Mouse (Mus musculus) midbrain, embryonic 15.5 days (tissue): Measurements from ENCODE around the gene Phactr3. TPM values are rescaled to one million over a fixed set of nuclear protein-coding genes. Genes with fewer than 3 reads are reported as not detected.
A peak's percentile ranks its signal among the peaks of the same experiment; 100 is the strongest.

Experiments used
- ATAC-seq: fragments of 200-750 bp; cut with Nextera tagmentation; replicated peaks from 2 replicates; pipeline ENCODE4 v1.8.0; 2017; ENCODE audit warnings: moderate TSS enrichment
- H3K27ac ChIP-seq: fragments of 300-500 bp; sonication (generic); 2 replicates; pipeline ENCODE4 v1.5.1; 2015; ENCODE audit warnings: mild to moderate bottlenecking, inconsistent platforms
- H3K27me3 ChIP-seq: fragments of 300-500 bp; sonication (generic); replicated peaks from 2 replicates; pipeline ENCODE4 v1.6.1; 2015; ENCODE audit warnings: inconsistent platforms
- H3K36me3 ChIP-seq: fragments of 300-500 bp; sonication (generic); replicated peaks from 2 replicates; pipeline ENCODE4 v1.6.1; 2015; ENCODE audit warnings: inconsistent platforms
- H3K4me1 ChIP-seq: fragments of 300-500 bp; sonication (generic); 2 replicates; pipeline ENCODE4 v1.6.1; 2015; ENCODE audit warnings: inconsistent platforms
- H3K4me2 ChIP-seq: fragments of 300-500 bp; sonication (generic); 2 replicates; pipeline ENCODE4 v1.6.1; 2015; ENCODE audit warnings: inconsistent platforms, mild to moderate bottlenecking, moderate library complexity
- H3K4me3 ChIP-seq: fragments of 300-500 bp; sonication (generic); 2 replicates; pipeline ENCODE4 v1.5.1; 2015; ENCODE audit warnings: mild to moderate bottlenecking, inconsistent platforms
- H3K9ac ChIP-seq: fragments of 300-500 bp; sonication (generic); 2 replicates; pipeline ENCODE4 v1.6.1; 2015; ENCODE audit warnings: mild to moderate bottlenecking, inconsistent platforms
- H3K9me3 ChIP-seq: fragments of 300-500 bp; sonication (generic); 2 replicates; pipeline ENCODE4 v1.6.1; 2016; ENCODE audit warnings: inconsistent platforms
- WGBS: fragments of 180-500 bp; shearing (Covaris S2); methylation state at CpG from one replicate; pipeline ENCODE4 v1.1.7; 2015; ENCODE audit warnings: mixed read lengths; 5-methylcytosine and 5-hydroxymethylcytosine counted together
- polyA plus RNA-seq: library from polyadenylated mRNA; unstranded; fragments of >200 nt; fragmentation: Nextera tagmentation; extraction: Ambion mirVana; gene quantifications from 2 replicates; pipeline ENCODE4 v1.2.1, GENCODE M21; 2015

Gene Phactr3
- polyA plus RNA-seq, 1 experiment from 2014 or later = 66.3 TPM

DNA sequence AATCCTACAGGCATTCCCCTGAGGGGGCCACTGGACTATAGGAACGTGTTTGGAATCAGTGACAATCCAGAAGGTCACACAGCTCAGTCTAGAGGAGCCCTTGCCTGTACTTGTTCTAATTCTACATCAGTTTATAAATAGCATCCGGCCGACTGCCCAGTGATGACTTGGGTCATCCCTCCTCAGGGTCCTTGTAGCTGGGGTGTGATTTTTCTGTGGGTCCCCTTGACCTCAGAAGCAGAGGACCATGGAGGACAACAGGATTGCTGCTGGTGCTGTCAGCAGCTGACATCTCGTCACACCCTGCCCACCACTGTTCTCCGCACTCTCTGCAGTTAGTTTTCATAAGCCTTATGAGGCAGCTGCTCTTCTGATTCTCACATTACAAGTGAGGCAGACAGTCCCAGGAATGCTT lies 89.4 kb downstream of the Phactr3 start:
- ATAC-seq = no peak
- 77% methylated on average over 5 of the region's 5 CpGs for WGBS

GRCm38 (mm10) chr2:178213826-178214225 lies 95.1 kb downstream of the Phactr3 start:
- H3K36me3 ChIP-seq = no peaks in the 10 kb centered on the region
- H3K27me3 ChIP-seq = no peaks in the 10 kb centered on the region
- peak; percentile 44 for ATAC-seq
- no peak overlapping the region for H3K4me3 ChIP-seq
- no peaks in the 10 kb centered on the region for H3K4me1 ChIP-seq
- H3K9me3 ChIP-seq = no peaks in the 10 kb centered on the region
- no peak overlapping the region for H3K4me2 ChIP-seq
- 77% methylated on average over 2 of the region's 2 CpGs for WGBS
- H3K27ac ChIP-seq = no peak overlapping the region
- H3K9ac ChIP-seq = no peak overlapping the region

More for the DNA sequence above, 89.4 kb downstream of the Phactr3 start:
- H3K27ac ChIP-seq = no peak overlapping the region
- H3K27me3 ChIP-seq = no peaks in the 10 kb centered on the region
- no peak overlapping the region for H3K4me2 ChIP-seq
- H3K4me3 ChIP-seq = no peak overlapping the region
- no peak overlapping the region for H3K9ac ChIP-seq
- no peaks in the 10 kb centered on the region for H3K9me3 ChIP-seq
- H3K36me3 ChIP-seq = no peaks in the 10 kb centered on the region
- no peaks in the 10 kb centered on the region for H3K4me1 ChIP-seq

- no peak overlapping the region for H3K4me2 ChIP-seq
- H3K4me1 ChIP-seq = 0 out of 2 replicates have a peak, but pooled peaks cover 2% of the 10 kb centered on the region
- H3K4me3 ChIP-seq = no peak overlapping the region
- no peaks in the 10 kb centered on the region for H3K36me3 ChIP-seq
- no peak for ATAC-seq
- 85% methylated on average over 1 of the region's 1 CpGs for WGBS
- H3K9me3 ChIP-seq = no peaks in the 10 kb centered on the region
- H3K9ac ChIP-seq = no peak overlapping the region
- no peak overlapping the region for H3K27ac ChIP-seq
- no peaks in the 10 kb centered on the region for H3K27me3 ChIP-seq
These were observed 95.8 kb downstream of the Phactr3 start for GRCm38 (mm10) chr2:178214531-178214930.

- Histone ChIP-seq H3K27me3 (no peaks in the 10 kb centered on the region), H3K9me3 (no peaks in the 10 kb centered on the region), H3K4me1 (peaks cover 11% of the 10 kb centered on the region; the same call in 1 of the 2 replicates), H3K27ac (no peak overlapping the region), H3K4me2 (no peak overlapping the region), H3K4me3 (no peak overlapping the region), H3K9ac (no peak overlapping the region), H3K36me3 (no peaks in the 10 kb centered on the region)
- no peak for ATAC-seq
- 51% methylated on average over 4 of the region's 4 CpGs for WGBS
These were observed 99.7 kb downstream of the Phactr3 start for GRCm38 (mm10) chr2:178218461-178218860.

DNA sequence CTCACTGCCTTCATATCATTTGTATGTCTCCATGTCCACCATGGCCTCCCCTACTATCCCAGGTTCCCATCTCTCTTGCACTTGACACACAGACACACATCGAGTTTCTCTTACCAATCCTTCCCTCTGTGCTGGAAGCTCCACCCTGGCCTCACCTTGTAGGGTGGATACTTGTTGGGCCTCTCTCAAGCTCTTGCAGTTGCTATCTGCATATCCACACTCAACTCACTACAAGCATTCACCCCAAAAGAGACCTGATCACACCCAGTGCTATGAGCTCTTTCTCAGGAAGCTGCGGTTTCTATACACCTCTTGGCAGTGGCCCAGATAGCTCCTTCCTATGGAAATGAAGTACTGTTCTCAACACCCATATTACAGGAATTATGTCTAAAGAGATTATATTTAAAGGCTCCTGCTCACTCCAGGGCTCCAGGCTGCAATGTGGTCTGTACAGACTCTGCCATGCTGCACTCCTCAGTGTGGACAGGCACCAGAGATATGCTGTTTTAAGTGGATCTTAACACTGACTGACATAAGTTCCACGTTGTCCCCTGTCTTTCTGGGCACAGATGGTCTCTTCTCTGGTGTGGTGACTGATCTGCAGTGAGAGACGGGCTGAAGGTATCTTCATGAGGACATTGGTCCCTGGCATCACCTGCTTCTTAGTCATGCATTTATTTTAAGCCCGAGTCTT lies 100.8 kb downstream of the Phactr3 start:
- Histone ChIP-seq H3K9me3 (no peaks in the 10 kb centered on the region), H3K4me2 (no peak overlapping the region), H3K4me3 (no peak overlapping the region), H3K4me1 (peaks cover 11% of the 10 kb centered on the region; the same call in 1 of the 2 replicates), H3K9ac (no peak overlapping the region), H3K27ac (peak overlapping the region; percentile 64), H3K27me3 (no peaks in the 10 kb centered on the region), H3K36me3 (no peaks in the 10 kb centered on the region)
- peak; percentile 13; the same call in 1 of the 2 replicates for ATAC-seq
- 64% methylated on average over 5 of the region's 5 CpGs for WGBS

DNA sequence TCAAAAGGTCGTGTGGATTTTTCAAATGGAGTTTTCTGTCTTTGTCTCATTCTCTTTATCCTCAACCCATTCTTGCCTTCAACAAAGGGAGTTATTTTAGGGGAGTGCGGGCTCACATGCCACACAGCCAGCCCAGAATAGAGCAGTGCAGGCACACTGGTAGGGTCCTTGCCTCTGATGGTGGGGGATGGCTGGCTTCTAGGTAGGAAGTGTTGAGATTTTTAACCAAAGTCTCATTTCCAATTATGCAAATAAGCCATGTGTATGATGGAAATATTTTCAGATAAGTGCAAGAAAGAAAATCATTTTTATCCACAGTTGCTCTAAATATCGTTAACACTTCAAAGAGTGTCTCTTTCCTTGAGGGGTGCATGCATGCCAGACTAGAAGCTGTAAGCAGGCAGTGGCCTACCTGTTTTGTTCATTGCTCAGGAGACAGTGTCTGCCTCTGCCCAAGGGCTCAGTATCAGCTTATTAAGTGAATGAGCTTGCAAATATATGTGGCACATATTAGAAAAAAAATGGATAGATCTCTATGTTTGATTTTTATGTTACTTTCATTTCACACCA lies 101.5 kb downstream of the Phactr3 start:
- Histone ChIP-seq H3K4me1 (peaks cover 11% of the 10 kb centered on the region; the same call in 1 of the 2 replicates), H3K4me2 (no peak overlapping the region), H3K9me3 (no peaks in the 10 kb centered on the region), H3K27me3 (no peaks in the 10 kb centered on the region), H3K27ac (peak overlapping the region; percentile 64), H3K36me3 (no peaks in the 10 kb centered on the region), H3K4me3 (no peak overlapping the region), H3K9ac (no peak overlapping the region)
- peak; percentile 70 for ATAC-seq
- WGBS = 40% methylated on average over 3 of the region's 3 CpGs

DNA sequence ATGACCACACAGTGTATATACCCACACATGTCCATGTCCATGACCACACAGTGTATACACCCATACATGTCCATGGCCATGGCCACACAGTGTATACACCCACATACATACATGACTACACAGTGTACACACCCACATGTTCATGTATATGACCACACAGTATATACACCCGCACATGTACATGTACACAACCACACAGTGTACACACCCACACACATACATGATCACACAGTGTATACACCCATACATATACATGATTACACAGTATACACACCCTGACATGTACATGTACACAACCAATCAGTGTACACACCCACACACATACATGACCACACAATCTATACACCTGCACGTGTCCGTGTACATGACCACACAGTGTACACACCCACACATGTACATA lies 102.2 kb downstream of the Phactr3 start:
- Histone ChIP-seq H3K36me3 (no peaks in the 10 kb centered on the region), H3K9ac (no peak overlapping the region), H3K4me2 (no peak overlapping the region), H3K4me3 (no peak overlapping the region), H3K4me1 (peaks cover 11% of the 10 kb centered on the region; the same call in 1 of the 2 replicates), H3K9me3 (no peaks in the 10 kb centered on the region), H3K27me3 (no peaks in the 10 kb centered on the region), H3K27ac (peak overlapping the region; percentile 48; the same call in 1 of the 2 replicates)
- 96% methylated on average over 3 of the region's 3 CpGs for WGBS
- ATAC-seq = peak; percentile 67

- Histone ChIP-seq H3K4me3 (no peak overlapping the region), H3K27ac (no peak overlapping the region), H3K27me3 (no peaks in the 10 kb centered on the region), H3K4me1 (no peaks in the 10 kb centered on the region), H3K4me2 (no peak overlapping the region), H3K36me3 (no peaks in the 10 kb centered on the region), H3K9ac (no peak overlapping the region), H3K9me3 (0 out of 2 replicates have a peak, but pooled peaks cover 4% of the 10 kb centered on the region)
- no peak for ATAC-seq
- 70% methylated on average over 8 of the region's 8 CpGs for WGBS
These were observed 110.5 kb downstream of the Phactr3 start for GRCm38 (mm10) chr2:178229231-178229630.

DNA sequence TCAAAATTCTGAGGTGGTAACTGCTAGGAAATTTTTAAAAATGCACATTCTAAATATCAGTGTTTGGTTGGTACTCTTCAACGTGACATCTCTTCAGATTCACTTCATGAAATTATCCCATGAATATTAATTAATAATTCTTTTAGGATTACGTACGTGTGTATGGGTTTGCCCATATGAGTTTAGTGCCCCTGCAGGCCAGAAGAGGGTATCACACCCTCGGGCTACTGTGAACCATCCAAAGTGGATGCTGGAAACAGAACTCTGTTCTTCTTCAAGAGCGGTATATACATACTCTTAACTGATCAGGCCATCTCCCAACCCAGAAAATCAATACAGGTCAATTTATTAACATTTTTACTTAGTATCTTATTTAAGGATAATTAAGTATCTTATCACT lies 114.7 kb downstream of the Phactr3 start:
- ATAC-seq = no peak
- 0 out of 2 replicates have a peak, but pooled peaks cover 4% of the 10 kb centered on the region for H3K9me3 ChIP-seq
- WGBS = 75% methylated on average over 5 of the region's 5 CpGs
- no peak overlapping the region for H3K27ac ChIP-seq
- no peaks in the 10 kb centered on the region for H3K36me3 ChIP-seq
- no peaks in the 10 kb centered on the region for H3K27me3 ChIP-seq
- no peak overlapping the region for H3K4me3 ChIP-seq
- H3K4me2 ChIP-seq = no peak overlapping the region
- no peak overlapping the region for H3K9ac ChIP-seq
- no peaks in the 10 kb centered on the region for H3K4me1 ChIP-seq

DNA sequence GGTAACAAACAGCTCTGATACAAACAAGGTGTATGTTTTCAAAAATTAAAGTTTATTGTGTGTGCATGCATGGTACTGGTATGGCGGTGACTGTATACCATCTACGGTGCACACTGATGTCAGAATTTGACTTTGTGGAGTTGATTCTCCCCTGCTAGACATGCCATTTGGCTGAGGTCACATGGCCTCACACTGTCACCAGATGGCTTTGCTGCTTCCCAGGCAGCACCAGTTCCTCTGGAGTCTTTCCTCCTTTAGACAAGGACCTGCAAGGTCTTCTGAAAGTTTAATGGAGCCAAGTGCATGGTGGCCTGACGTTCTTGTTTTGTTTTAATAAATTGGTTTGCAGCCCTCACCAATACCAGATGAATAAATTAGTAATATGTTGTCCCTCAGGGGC lies 118.3 kb downstream of the Phactr3 start:
- ATAC-seq = no peak
- Histone ChIP-seq H3K9me3 (no peaks in the 10 kb centered on the region), H3K36me3 (no peaks in the 10 kb centered on the region), H3K27ac (no peak overlapping the region), H3K9ac (no peak overlapping the region), H3K4me2 (no peak overlapping the region), H3K27me3 (no peaks in the 10 kb centered on the region), H3K4me3 (no peak overlapping the region), H3K4me1 (peaks cover 4% of the 10 kb centered on the region; the same call in 1 of the 2 replicates)
- 84% methylated on average over 3 of the region's 3 CpGs for WGBS

GRCm38 (mm10) chr2:178238503-178238902 lies 119.7 kb downstream of the Phactr3 start:
- Histone ChIP-seq H3K9me3 (no peaks in the 10 kb centered on the region), H3K4me1 (peaks cover 4% of the 10 kb centered on the region; the same call in 1 of the 2 replicates), H3K9ac (no peak overlapping the region), H3K27ac (no peak overlapping the region), H3K4me2 (no peak overlapping the region), H3K36me3 (no peaks in the 10 kb centered on the region), H3K27me3 (no peaks in the 10 kb centered on the region), H3K4me3 (no peak overlapping the region)
- 87% methylated on average over 2 of the region's 2 CpGs for WGBS
- ATAC-seq = no peak

- WGBS = 62% methylated on average over 8 of the region's 8 CpGs
- no peaks in the 10 kb centered on the region for H3K27me3 ChIP-seq
These were observed 122.1 kb downstream of the Phactr3 start for GRCm38 (mm10) chr2:178240886-178241285.

More at GRCm38 (mm10) chr2:178240886-178241285, 122.1 kb downstream of the Phactr3 start:
- no peaks in the 10 kb centered on the region for H3K9me3 ChIP-seq
- H3K4me2 ChIP-seq = no peak overlapping the region
- H3K27ac ChIP-seq = no peak overlapping the region
- peaks cover 4% of the 10 kb centered on the region; the same call in 1 of the 2 replicates for H3K4me1 ChIP-seq
- H3K9ac ChIP-seq = no peak overlapping the region
- no peak overlapping the region for H3K4me3 ChIP-seq
- H3K36me3 ChIP-seq = no peaks in the 10 kb centered on the region
- no peak for ATAC-seq
